Mouse (Mus musculus): ENCODE measurements around the gene Mdh1b. TPM values are rescaled to one million over a fixed set of nuclear protein-coding genes. Genes with fewer than 3 reads are reported as not detected.

Gene Mdh1b
- polyA plus RNA-seq, 1 experiment from 2014 or later, result not detected

DNA sequence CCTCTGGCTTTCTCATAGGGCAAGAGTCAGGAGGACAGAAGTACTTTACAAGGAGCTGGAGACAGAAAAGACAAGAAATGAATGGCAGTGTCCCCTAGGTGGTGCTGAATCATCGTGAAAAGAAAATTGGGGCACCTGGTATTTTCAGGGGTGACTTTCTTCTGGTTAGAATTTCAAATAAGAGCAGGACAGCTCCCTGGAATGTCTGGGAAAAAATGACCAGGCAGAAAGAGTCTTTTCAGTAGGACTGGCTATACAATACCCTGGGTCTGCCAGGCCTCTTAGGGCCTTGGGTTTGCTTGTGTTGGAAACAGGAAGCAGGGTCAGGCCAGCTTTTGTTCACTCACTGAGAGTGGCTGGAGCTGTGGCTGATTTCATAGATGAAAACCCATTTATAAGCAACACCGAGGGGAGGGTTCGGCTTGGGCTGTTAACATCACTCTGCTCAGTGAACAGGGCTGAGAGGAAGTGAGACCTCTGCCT, 33.1 kb upstream of the Mdh1b start:
- Histone ChIP-seq H3K27ac (ENCODE audit: low read depth, low read length) (no peak overlapping the region), H3K9me3 (replicated peaks; ENCODE audit: control insufficient read depth, low read length) (no peaks in the 10 kb centered on the region), H3K36me3 (ENCODE audit: control insufficient read depth, insufficient read depth, low read length) (no peaks in the 10 kb centered on the region), H3K9ac (ENCODE audit: low read depth, low read length) (no peak overlapping the region), H3K4me2 (no peak overlapping the region), H3K4me1 (ENCODE audit: control insufficient read depth, insufficient read depth, low read length) (no peaks in the 10 kb centered on the region; the same call in 1 of the 2 replicates), H3K27me3 (ENCODE audit: control insufficient read depth, insufficient read depth, low read length) (no peaks in the 10 kb centered on the region), H3K4me3 (ENCODE audit: low read depth, low read length) (no peak overlapping the region)
- no peak for ATAC-seq (replicated peaks; ENCODE audit: insufficient number of reproducible peaks, low FRiP score, low TSS enrichment)
- WGBS (ENCODE audit: insufficient replicate concordance), result 44% methylated on average over 3 of the region's 3 CpGs

DNA sequence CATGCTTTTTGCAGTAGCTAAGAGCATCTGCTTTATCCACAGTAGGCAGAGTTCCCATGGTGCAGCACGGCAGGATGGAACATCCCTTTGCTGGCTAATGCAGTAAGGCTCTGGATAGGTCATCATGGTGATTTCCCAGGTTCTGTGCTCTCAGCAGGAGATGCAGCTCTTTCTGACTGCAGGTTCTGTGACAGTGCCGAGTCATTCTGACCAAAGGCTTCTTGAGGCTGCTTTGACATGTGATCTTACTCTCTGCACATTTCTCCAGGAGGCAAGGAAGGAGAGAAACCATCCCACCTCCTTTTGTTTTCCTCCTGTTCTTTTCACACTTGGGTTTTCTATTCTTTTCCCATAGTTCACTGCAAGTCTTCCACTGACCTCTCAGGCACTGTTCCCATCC, 25.9 kb upstream of the Mdh1b start:
- WGBS (ENCODE audit: insufficient replicate concordance), result 55% methylated on average over 2 of the region's 2 CpGs
- no peak for ATAC-seq (replicated peaks; ENCODE audit: insufficient number of reproducible peaks, low FRiP score, low TSS enrichment)
- Histone ChIP-seq H3K4me3 (ENCODE audit: low read depth, low read length) (no peak overlapping the region), H3K9ac (ENCODE audit: low read depth, low read length) (no peak overlapping the region), H3K4me2 (no peak overlapping the region), H3K27me3 (ENCODE audit: control insufficient read depth, insufficient read depth, low read length) (no peaks in the 10 kb centered on the region), H3K27ac (ENCODE audit: low read depth, low read length) (no peak overlapping the region), H3K4me1 (ENCODE audit: control insufficient read depth, insufficient read depth, low read length) (no peaks in the 10 kb centered on the region), H3K36me3 (ENCODE audit: control insufficient read depth, insufficient read depth, low read length) (peaks cover 5% of the 10 kb centered on the region; the same call in 1 of the 2 replicates), H3K9me3 (replicated peaks; ENCODE audit: control insufficient read depth, low read length) (no peaks in the 10 kb centered on the region)

DNA sequence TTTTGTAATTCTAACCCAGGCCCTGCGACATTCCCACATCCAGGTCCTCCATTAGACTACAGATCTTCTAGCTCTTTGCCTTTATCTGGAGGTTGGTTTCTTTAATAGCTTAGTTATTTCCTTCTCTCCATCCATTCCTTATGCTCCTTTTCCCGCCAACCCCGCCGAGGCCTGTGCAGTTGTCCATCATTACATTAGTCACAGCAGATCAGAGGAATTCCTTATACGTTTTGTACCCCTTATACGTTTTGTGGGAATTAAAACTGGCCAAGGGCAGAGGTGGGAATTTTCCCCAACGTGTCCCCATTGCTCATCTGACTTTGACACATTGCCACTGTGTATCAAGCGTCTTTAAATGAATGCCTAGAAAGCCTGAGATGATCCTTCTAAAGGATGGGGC, 322 bp downstream of the Mdh1b start:
- Histone ChIP-seq H3K9ac (ENCODE audit: low read depth, low read length) (peak overlapping the region; percentile 59; the same call in 1 of the 2 replicates), H3K9me3 (replicated peaks; ENCODE audit: control insufficient read depth, low read length) (no peaks in the 10 kb centered on the region), H3K36me3 (ENCODE audit: control insufficient read depth, insufficient read depth, low read length) (no peaks in the 10 kb centered on the region), H3K4me3 (ENCODE audit: low read depth, low read length) (peak overlapping the region; percentile 71), H3K27me3 (ENCODE audit: control insufficient read depth, insufficient read depth, low read length) (no peaks in the 10 kb centered on the region), H3K27ac (ENCODE audit: low read depth, low read length) (no peak overlapping the region), H3K4me1 (ENCODE audit: control insufficient read depth, insufficient read depth, low read length) (peaks cover 4% of the 10 kb centered on the region), H3K4me2 (peak overlapping the region; percentile 72)
- WGBS (ENCODE audit: insufficient replicate concordance), result 41% methylated on average over 8 of the region's 8 CpGs
- 0 out of 2 replicates have a peak, but pooled peaks have one; percentile 22 for ATAC-seq (replicated peaks; ENCODE audit: insufficient number of reproducible peaks, low FRiP score, low TSS enrichment)

GRCm38 (mm10) chr1:63720161-63720560, 10.0 kb downstream of the Mdh1b start:
- no peak overlapping the region for H3K27ac ChIP-seq (ENCODE audit: low read depth, low read length)
- no peak overlapping the region for H3K4me2 ChIP-seq
- ATAC-seq (replicated peaks; ENCODE audit: insufficient number of reproducible peaks, low FRiP score, low TSS enrichment), result no peak
- H3K4me3 ChIP-seq (ENCODE audit: low read depth, low read length), result no peak overlapping the region
- no peaks in the 10 kb centered on the region for H3K27me3 ChIP-seq (ENCODE audit: control insufficient read depth, insufficient read depth, low read length)
- WGBS (ENCODE audit: insufficient replicate concordance), result 76% methylated on average over 7 of the region's 7 CpGs
- no peaks in the 10 kb centered on the region for H3K9me3 ChIP-seq (replicated peaks; ENCODE audit: control insufficient read depth, low read length)
- no peaks in the 10 kb centered on the region for H3K4me1 ChIP-seq (ENCODE audit: control insufficient read depth, insufficient read depth, low read length)
- H3K36me3 ChIP-seq (ENCODE audit: control insufficient read depth, insufficient read depth, low read length), result no peaks in the 10 kb centered on the region
- no peak overlapping the region for H3K9ac ChIP-seq (ENCODE audit: low read depth, low read length)

GRCm38 (mm10) chr1:63708876-63709275, 21.2 kb downstream of the Mdh1b start:
- Histone ChIP-seq H3K36me3 (ENCODE audit: control insufficient read depth, insufficient read depth, low read length) (no peaks in the 10 kb centered on the region), H3K4me2 (no peak overlapping the region), H3K4me1 (ENCODE audit: control insufficient read depth, insufficient read depth, low read length) (no peaks in the 10 kb centered on the region), H3K27me3 (ENCODE audit: control insufficient read depth, insufficient read depth, low read length) (no peaks in the 10 kb centered on the region), H3K4me3 (ENCODE audit: low read depth, low read length) (no peak overlapping the region), H3K9ac (ENCODE audit: low read depth, low read length) (no peak overlapping the region), H3K27ac (ENCODE audit: low read depth, low read length) (no peak overlapping the region), H3K9me3 (replicated peaks; ENCODE audit: control insufficient read depth, low read length) (0 out of 2 replicates have a peak, but pooled peaks cover 2% of the 10 kb centered on the region)
- ATAC-seq (replicated peaks; ENCODE audit: insufficient number of reproducible peaks, low FRiP score, low TSS enrichment), result no peak
- 75% methylated on average over 3 of the region's 3 CpGs for WGBS (ENCODE audit: insufficient replicate concordance)

DNA sequence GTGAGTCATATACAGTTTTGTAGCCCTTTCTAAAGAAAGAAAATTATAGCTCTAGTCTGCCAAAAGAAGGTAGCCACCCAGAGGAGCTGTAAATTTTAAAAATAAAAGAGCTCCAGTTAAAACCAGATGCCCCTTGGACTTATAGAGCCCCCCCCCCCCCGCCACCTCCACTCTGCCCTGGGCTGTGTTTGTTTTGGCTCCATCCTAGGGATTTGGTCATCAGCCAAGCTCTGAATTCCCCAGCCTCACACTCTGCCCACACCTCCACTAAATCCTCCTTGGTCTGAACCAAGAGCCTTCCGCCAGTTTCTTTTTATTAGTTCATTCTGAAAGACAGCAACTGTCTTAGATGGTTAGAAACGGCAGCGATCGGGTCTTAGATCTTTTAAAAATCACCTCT, 24.4 kb downstream of the Mdh1b start:
- no peaks in the 10 kb centered on the region for H3K27me3 ChIP-seq (ENCODE audit: control insufficient read depth, insufficient read depth, low read length)
- no peaks in the 10 kb centered on the region for H3K4me1 ChIP-seq (ENCODE audit: control insufficient read depth, insufficient read depth, low read length)
- WGBS (ENCODE audit: insufficient replicate concordance), result 72% methylated on average over 5 of the region's 5 CpGs
- ATAC-seq (replicated peaks; ENCODE audit: insufficient number of reproducible peaks, low FRiP score, low TSS enrichment), result 0 out of 2 replicates have a peak, but pooled peaks have one; percentile 63
- no peak overlapping the region for H3K9ac ChIP-seq (ENCODE audit: low read depth, low read length)
- no peak overlapping the region for H3K27ac ChIP-seq (ENCODE audit: low read depth, low read length)
- H3K36me3 ChIP-seq (ENCODE audit: control insufficient read depth, insufficient read depth, low read length), result no peaks in the 10 kb centered on the region
- H3K4me2 ChIP-seq, result peak overlapping the region; percentile 30; the same call in 1 of the 2 replicates
- 0 out of 2 replicates have a peak, but pooled peaks cover 2% of the 10 kb centered on the region for H3K9me3 ChIP-seq (replicated peaks; ENCODE audit: control insufficient read depth, low read length)
- H3K4me3 ChIP-seq (ENCODE audit: low read depth, low read length), result no peak overlapping the region

GRCm38 (mm10) chr1:63696861-63697260, 33.3 kb downstream of the Mdh1b start:
- no peak overlapping the region for H3K4me2 ChIP-seq
- no peaks in the 10 kb centered on the region for H3K9me3 ChIP-seq (replicated peaks; ENCODE audit: control insufficient read depth, low read length)
- no peak overlapping the region for H3K4me3 ChIP-seq (ENCODE audit: low read depth, low read length)
- no peak overlapping the region for H3K27ac ChIP-seq (ENCODE audit: low read depth, low read length)
- WGBS (ENCODE audit: insufficient replicate concordance), result 64% methylated on average over 3 of the region's 3 CpGs
- no peaks in the 10 kb centered on the region for H3K27me3 ChIP-seq (ENCODE audit: control insufficient read depth, insufficient read depth, low read length)
- no peak overlapping the region for H3K9ac ChIP-seq (ENCODE audit: low read depth, low read length)
- no peaks in the 10 kb centered on the region for H3K36me3 ChIP-seq (ENCODE audit: control insufficient read depth, insufficient read depth, low read length)
- H3K4me1 ChIP-seq (ENCODE audit: control insufficient read depth, insufficient read depth, low read length), result no peaks in the 10 kb centered on the region
- no peak for ATAC-seq (replicated peaks; ENCODE audit: insufficient number of reproducible peaks, low FRiP score, low TSS enrichment)

DNA sequence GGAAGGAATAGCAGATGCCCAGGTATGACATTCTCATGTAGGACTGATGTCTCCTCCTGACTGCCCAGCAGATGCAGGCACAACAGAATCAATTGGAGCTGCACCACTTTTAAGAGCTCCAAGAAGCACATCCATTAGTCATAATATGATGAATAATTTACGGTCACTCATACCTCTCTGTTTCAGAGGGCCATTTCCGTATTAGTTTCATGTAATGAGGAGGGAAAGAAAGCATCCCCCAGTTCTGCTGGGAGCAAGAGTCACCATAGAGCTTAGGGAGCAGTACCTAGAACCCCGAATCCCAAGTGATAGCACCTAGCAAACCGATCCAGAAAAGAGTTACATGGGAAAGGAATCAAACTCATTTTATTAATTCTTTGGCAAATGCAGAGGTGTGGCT, 43.3 kb downstream of the Mdh1b start, which contains the start of gene Dytn:
Gene Dytn (minus strand): TSS at position 101 of the 400 bp plus-strand sequence.
- Histone ChIP-seq H3K27ac (ENCODE audit: low read depth, low read length) (no peak within 1 kb of the TSS), H3K4me1 (ENCODE audit: control insufficient read depth, insufficient read depth, low read length) (no peaks in the 10 kb centered on the region), H3K4me3 (ENCODE audit: low read depth, low read length) (no peak within 1 kb of the TSS), H3K27me3 (ENCODE audit: control insufficient read depth, insufficient read depth, low read length) (no peaks in the 10 kb centered on the region), H3K9me3 (replicated peaks; ENCODE audit: control insufficient read depth, low read length) (no peaks in the 10 kb centered on the region), H3K9ac (ENCODE audit: low read depth, low read length) (no peak within 1 kb of the TSS), H3K36me3 (ENCODE audit: control insufficient read depth, insufficient read depth, low read length) (no peaks in the 10 kb centered on the region), H3K4me2 (no peak within 1 kb of the TSS)
- no peak for ATAC-seq (replicated peaks; ENCODE audit: insufficient number of reproducible peaks, low FRiP score, low TSS enrichment)
- WGBS (ENCODE audit: insufficient replicate concordance), result 82% methylated on average over 4 of the region's 4 CpGs

- Histone ChIP-seq H3K36me3 (ENCODE audit: control insufficient read depth, insufficient read depth, low read length) (no peaks in the 10 kb centered on the region), H3K4me1 (ENCODE audit: control insufficient read depth, insufficient read depth, low read length) (no peaks in the 10 kb centered on the region), H3K9me3 (replicated peaks; ENCODE audit: control insufficient read depth, low read length) (no peaks in the 10 kb centered on the region), H3K4me2 (no peak overlapping the region), H3K27me3 (ENCODE audit: control insufficient read depth, insufficient read depth, low read length) (no peaks in the 10 kb centered on the region), H3K27ac (ENCODE audit: low read depth, low read length) (no peak overlapping the region), H3K4me3 (ENCODE audit: low read depth, low read length) (no peak overlapping the region), H3K9ac (ENCODE audit: low read depth, low read length) (no peak overlapping the region)
- ATAC-seq (replicated peaks; ENCODE audit: insufficient number of reproducible peaks, low FRiP score, low TSS enrichment), result no peak
- 79% methylated on average over 3 of the region's 3 CpGs for WGBS (ENCODE audit: insufficient replicate concordance)
These were observed 54.1 kb downstream of the Mdh1b start for GRCm38 (mm10) chr1:63675975-63676374.

All from heart, embryonic 11.5 days (tissue).